Mouse (Mus musculus): ENCODE measurements at regions not wholly inside any gene's neighbourhood (a gene's known extent, or its start where the extent isn't known, plus 50 kb on each side); places are given as distances from the start of the nearest gene placed in this dataset.

- TF ChIP-seq EP300 (IDR thresholded peaks at IDR 0.05; ENCODE audit: low read depth) = no peak
- no peak for TF ChIP-seq CTCF (IDR thresholded peaks at IDR 0.05; ENCODE audit: low read depth)
Measured at GRCm38 (mm10) chr1:82010995-82011394, 221.9 kb upstream of the Gm9747 start.
